Mouse (Mus musculus): ENCODE measurements around the gene Stim2. TPM values are rescaled to one million over a fixed set of nuclear protein-coding genes. Genes with fewer than 3 reads are reported as not detected.

The Stim2 gene
- polyA plus RNA-seq, 1 experiment: 37.4 TPM

GRCm38 (mm10) chr5:54163890-54164289, 165.6 kb downstream of the Stim2 start:
- TF ChIP-seq POLR2A (IDR thresholded peaks at IDR 0.05; ENCODE audit: low read depth, low read length): no peak
- TF ChIP-seq CTCF (IDR thresholded peaks at IDR 0.05; ENCODE audit: borderline replicate concordance, insufficient read depth, low read length): no peak
- Histone ChIP-seq H3K27ac (ENCODE audit: insufficient read depth, low read length) (no peak overlapping the region), H3K4me1 (ENCODE audit: control insufficient read depth, insufficient read depth, low read length) (no peaks in the 10 kb centered on the region), H3K4me3 (ENCODE audit: insufficient read depth, low read length) (no peak overlapping the region)

Other genes starting within 250 kb of the Stim2 start
- 41.7 and 53.4 TPM in 2 replicates for gene Tbc1d19, start 188.9 kb upstream of the Stim2 start, polyA plus RNA-seq (2011; ENCODE audit: insufficient read length, low read depth, missing spikeins)